Mouse (Mus musculus): ENCODE data around the gene Gm47995. TPM values are rescaled to one million over a fixed set of nuclear protein-coding genes. Genes with fewer than 3 reads are reported as not detected.
"Not testable (repeated sequence)": the region's sequence is repeated elsewhere in the genome, so short reads cannot be mapped to it uniquely, and the experiment has no call there.

Gm47995 gene
- polyA plus RNA-seq (2012): 2.7 and 3.0 TPM in 2 replicates

- TF ChIP-seq GATA1 (IDR thresholded peaks at IDR 0.05; ENCODE audit: low read length): not testable (repeated sequence)
Observed at GRCm38 (mm10) chr1:151198120-151198519, at the start of gene Gm47995. Gm47995 (plus strand) TSS chr1:151198448.

- no peak for TF ChIP-seq GATA1 (IDR thresholded peaks at IDR 0.05; ENCODE audit: low read length)
Observed at GRCm38 (mm10) chr1:151150211-151150610, 48.0 kb upstream of the Gm47995 start.

GRCm38 (mm10) chr1:151151089-151151488, 47.2 kb upstream of the Gm47995 start:
- TF ChIP-seq GATA1 (IDR thresholded peaks at IDR 0.05; ENCODE audit: low read length): no peak

GRCm38 (mm10) chr1:151153056-151153652, 45.1 kb upstream of the Gm47995 start:
- peak; percentile 2 for TF ChIP-seq GATA1 (IDR thresholded peaks at IDR 0.05; ENCODE audit: low read length)

- TF ChIP-seq GATA1 (IDR thresholded peaks at IDR 0.05; ENCODE audit: low read length): no peak
Observed at GRCm38 (mm10) chr1:151156129-151156528, 42.1 kb upstream of the Gm47995 start.

- TF ChIP-seq GATA1 (IDR thresholded peaks at IDR 0.05; ENCODE audit: low read length): peak; percentile 33
Observed at GRCm38 (mm10) chr1:151156777-151157632, 41.2 kb upstream of the Gm47995 start.

GRCm38 (mm10) chr1:151157963-151158856, 40.0 kb upstream of the Gm47995 start:
- TF ChIP-seq GATA1 (IDR thresholded peaks at IDR 0.05; ENCODE audit: low read length): no peak

GRCm38 (mm10) chr1:151158857-151159510, 39.3 kb upstream of the Gm47995 start:
- TF ChIP-seq GATA1 (IDR thresholded peaks at IDR 0.05; ENCODE audit: low read length): no peak

- TF ChIP-seq GATA1 (IDR thresholded peaks at IDR 0.05; ENCODE audit: low read length): no peak
Observed at GRCm38 (mm10) chr1:151166031-151166430, 32.2 kb upstream of the Gm47995 start.

GRCm38 (mm10) chr1:151167297-151168047, 30.8 kb upstream of the Gm47995 start:
- TF ChIP-seq GATA1 (IDR thresholded peaks at IDR 0.05; ENCODE audit: low read length): no peak

- no peak for TF ChIP-seq GATA1 (IDR thresholded peaks at IDR 0.05; ENCODE audit: low read length)
Observed at GRCm38 (mm10) chr1:151168637-151169036, 29.6 kb upstream of the Gm47995 start.

GRCm38 (mm10) chr1:151171572-151172461, 26.4 kb upstream of the Gm47995 start:
- no peak for TF ChIP-seq GATA1 (IDR thresholded peaks at IDR 0.05; ENCODE audit: low read length)

All from G1E-ER4 (cell line).